In genomic region chr10:21883587-21883986, GRCm38 (mm10) we compare ENCODE assay signal across 8 mouse cellular contexts. TPM values are rescaled to one million over a fixed set of nuclear protein-coding genes. Genes with fewer than 3 reads are reported as not detected.
DNase-seq lines count a peak whose midpoint lies in the region; ATAC-seq and TF ChIP-seq lines count a peak whose summit lies in the region.

No protein-coding gene starts in this region.

- peak overlapping the region; percentile 71 for H3K27ac ChIP-seq in limb, embryonic 12.5 days
- H3K27ac ChIP-seq in liver, postnatal 0 days (ENCODE audit: low read depth): no peak overlapping the region

- no peak for TF ChIP-seq CTCF in liver, postnatal 0 days (IDR thresholded peaks at IDR 0.05; ENCODE audit: low read depth)

- 3% methylated on average over 12 of the region's 12 CpGs for WGBS in limb, embryonic 12.5 days
- WGBS in liver, postnatal 0 days (ENCODE audit: insufficient replicate concordance): 11% methylated on average over 12 of the region's 12 CpGs

- H3K9me3 ChIP-seq in limb, embryonic 12.5 days: no peaks in the 10 kb centered on the region
- H3K9me3 ChIP-seq in liver, postnatal 0 days (ENCODE audit: low read length): no peaks in the 10 kb centered on the region

- peak overlapping the region; percentile 75 for H3K4me2 ChIP-seq in limb, embryonic 12.5 days
- H3K4me2 ChIP-seq in liver, postnatal 0 days (ENCODE audit: low read depth, low read length): no peak overlapping the region

- peaks cover 30% of the 10 kb centered on the region for H3K4me1 ChIP-seq in limb, embryonic 12.5 days (replicated peaks)
- H3K4me1 ChIP-seq in liver, postnatal 0 days (ENCODE audit: insufficient read depth): 0 out of 2 replicates have a peak, but pooled peaks cover 5% of the 10 kb centered on the region

- H3K9ac ChIP-seq in limb, embryonic 12.5 days (replicated peaks): peak overlapping the region; percentile 61; the same call in 1 of the 2 replicates
- H3K9ac ChIP-seq in liver, postnatal 0 days (replicated peaks): no peak overlapping the region

- peak overlapping the region; percentile 51 for H3K4me3 ChIP-seq in limb, embryonic 12.5 days (replicated peaks)
- no peak overlapping the region for H3K4me3 ChIP-seq in liver, postnatal 0 days (ENCODE audit: low read depth, low read length)

- peak; percentile 28 for DNase-seq in layer of hippocampus, adult 11-12 months (ENCODE audit: low spot score)
- DNase-seq in layer of hippocampus, adult 9-11 months: no peak
- DNase-seq in cerebellum, postnatal 14 days: peak; percentile 68 to 70
- peak; percentile 40 to 42 for DNase-seq in frontal cortex, postnatal 36 days (ENCODE audit: low spot score in 2 of 2)
- peak; percentile 25 for DNase-seq in right cerebral cortex, postnatal 14 days
- no peak for DNase-seq in liver, postnatal 0 days
- DNase-seq in adrenal gland, postnatal 4 days (ENCODE audit: low spot score in 2 of 2): no peak

- no peaks in the 10 kb centered on the region for H3K36me3 ChIP-seq in limb, embryonic 12.5 days
- H3K36me3 ChIP-seq in liver, postnatal 0 days (replicated peaks; ENCODE audit: insufficient read depth, low read length): no peaks in the 10 kb centered on the region

- TF ChIP-seq EP300 in liver, postnatal 0 days (IDR thresholded peaks at IDR 0.05; ENCODE audit: low read depth): no peak

- no peaks in the 10 kb centered on the region for H3K27me3 ChIP-seq in limb, embryonic 12.5 days
- H3K27me3 ChIP-seq in liver, postnatal 0 days (ENCODE audit: insufficient read depth, low read length): peaks cover 18% of the 10 kb centered on the region

- no peak for ATAC-seq in limb, embryonic 12.5 days (ENCODE audit: insufficient number of reproducible peaks, insufficient read depth, low FRiP score, low TSS enrichment, low read depth)
- ATAC-seq in liver, postnatal 0 days: no peak

RNA-seq across cellular contexts. Expression of gene Sgk1, which starts 1.6 kb away (rescaled TPM):
- 44.2 and 50.1 TPM in 2 replicates for polyA plus RNA-seq in limb, embryonic 12.5 days (2016; fragmentation: Nextera tagmentation; extraction: Ambion mirVana)
- 20.6 and 21.7 TPM in 2 replicates for polyA plus RNA-seq in liver, postnatal 0 days (2015; fragmentation: Nextera tagmentation; extraction: Ambion mirVana)
- total RNA-seq in adrenal gland, postnatal 4 days (2021): 100 to 1,000 TPM; 116 to 120 TPM

Comparison
In these comparisons a context has a peak if more than half of its experiments do, and no peak if none do; other contexts are left out.
1. DNase-seq: peak in layer of hippocampus, adult 11-12 months (single experiment), cerebellum, postnatal 14 days (2 of 2), frontal cortex, postnatal 36 days (2 of 2) and right cerebral cortex, postnatal 14 days (single experiment); none in layer of hippocampus, adult 9-11 months (single experiment), liver, postnatal 0 days (single experiment) and adrenal gland, postnatal 4 days (0 of 2).